Mouse (Mus musculus) liver (tissue): ENCODE data around the gene Cdk14.

Source experiments
- DNase-seq: peaks from one replicate; pipeline ENCODE4 v3.0.0-alpha.2; 2020; ENCODE audit warnings: mixed read lengths

The Cdk14 gene

DNA sequence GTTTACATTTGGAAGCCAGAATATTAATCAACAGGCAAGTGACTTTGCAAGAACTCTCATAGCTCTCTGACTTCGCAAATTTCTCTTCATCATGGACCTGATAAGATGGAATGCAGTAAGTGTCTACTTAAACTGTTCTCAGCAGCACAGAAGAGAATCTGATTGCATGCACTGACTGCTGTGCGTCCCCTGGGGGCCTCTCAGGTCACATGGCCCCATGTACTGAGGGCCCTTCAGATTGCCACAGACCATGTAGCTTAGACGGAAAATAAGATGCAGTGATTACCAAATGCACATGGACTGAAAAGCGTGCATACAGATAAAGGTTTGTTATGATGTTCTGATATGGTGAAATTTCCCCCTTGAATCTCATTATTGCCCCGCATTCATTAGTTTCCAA lies 653.4 kb downstream of the Cdk14 start:
- no peak for DNase-seq

DNA sequence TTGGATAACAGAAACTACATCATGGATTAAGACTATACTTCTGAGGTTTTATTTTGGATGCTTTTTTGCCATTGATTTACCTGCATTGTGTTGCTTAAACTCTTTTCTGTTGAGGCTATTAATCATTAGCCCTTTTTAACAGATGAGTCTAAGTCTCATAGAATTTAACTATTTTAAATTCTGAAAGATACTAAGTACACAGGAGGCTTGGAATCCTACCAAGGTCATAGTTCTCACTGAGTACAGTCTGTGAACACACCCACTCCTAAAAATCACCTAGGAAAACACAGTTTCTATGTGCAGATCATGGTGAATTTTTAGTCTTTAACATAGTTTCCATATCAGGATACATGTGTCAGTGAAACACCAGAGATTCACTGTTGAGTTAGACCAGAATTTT lies 658.2 kb downstream of the Cdk14 start:
- no peak for DNase-seq

DNA sequence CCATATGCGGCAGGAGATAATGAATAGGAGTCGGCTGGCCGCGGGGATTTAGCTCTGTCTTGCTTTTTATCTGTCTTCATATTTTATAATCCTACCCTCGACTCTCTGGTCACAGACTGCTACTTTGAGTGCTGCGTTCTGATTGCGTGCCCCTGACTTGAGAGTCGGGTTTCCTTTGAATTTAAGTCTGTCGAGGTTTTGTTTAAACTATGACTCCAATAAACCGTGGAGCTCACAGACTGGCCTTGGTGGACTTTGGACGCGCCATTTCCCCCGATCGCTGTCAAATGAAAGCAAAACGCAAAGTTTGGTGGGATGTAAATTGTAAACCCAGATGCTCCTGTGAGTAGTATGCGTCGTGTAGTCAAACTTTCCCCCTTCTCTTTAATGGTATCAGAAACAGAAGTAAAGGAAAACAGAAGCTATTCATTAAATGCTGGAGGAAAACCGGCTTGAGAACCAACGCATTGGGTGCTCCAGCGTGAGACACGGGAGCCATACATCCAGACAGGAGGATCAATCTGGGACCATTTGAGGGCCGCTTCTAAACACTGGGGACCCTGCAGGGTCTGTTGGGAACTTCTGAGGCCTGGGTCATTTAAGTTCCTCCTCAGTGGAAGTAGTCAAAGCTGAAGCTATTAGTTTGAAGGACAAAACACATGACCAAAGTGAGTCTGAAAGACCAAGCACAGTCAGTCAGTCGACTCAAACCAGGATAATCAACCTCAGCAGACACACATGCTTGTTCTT lies 661.6 kb downstream of the Cdk14 start:
- DNase-seq = no peak

DNA sequence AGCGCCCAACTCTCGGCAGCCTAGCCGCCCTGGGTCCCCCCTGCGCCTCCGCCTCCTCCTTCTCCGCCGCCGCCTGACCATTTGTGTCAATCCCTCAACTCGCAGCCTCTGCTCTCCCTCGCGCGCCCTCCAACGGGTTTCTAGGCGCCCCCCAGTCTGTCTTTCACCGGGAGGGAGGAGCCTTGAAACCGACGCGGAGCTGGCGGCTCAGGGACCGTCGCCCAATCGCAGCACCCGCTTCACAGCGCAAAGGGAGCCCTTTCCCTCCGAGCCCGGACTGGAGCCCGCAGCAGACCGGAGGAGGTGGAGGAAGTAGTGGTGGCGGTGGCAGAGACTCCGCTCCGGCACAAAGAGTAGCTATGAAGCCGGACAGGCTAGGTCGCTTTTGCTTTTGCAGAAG lies 662.2 kb downstream of the Cdk14 start, which contains the start of gene Fzd1:
Fzd1 (minus strand) TSS at position 134 of the 400 bp plus-strand sequence.
- DNase-seq = peak; percentile 83

DNA sequence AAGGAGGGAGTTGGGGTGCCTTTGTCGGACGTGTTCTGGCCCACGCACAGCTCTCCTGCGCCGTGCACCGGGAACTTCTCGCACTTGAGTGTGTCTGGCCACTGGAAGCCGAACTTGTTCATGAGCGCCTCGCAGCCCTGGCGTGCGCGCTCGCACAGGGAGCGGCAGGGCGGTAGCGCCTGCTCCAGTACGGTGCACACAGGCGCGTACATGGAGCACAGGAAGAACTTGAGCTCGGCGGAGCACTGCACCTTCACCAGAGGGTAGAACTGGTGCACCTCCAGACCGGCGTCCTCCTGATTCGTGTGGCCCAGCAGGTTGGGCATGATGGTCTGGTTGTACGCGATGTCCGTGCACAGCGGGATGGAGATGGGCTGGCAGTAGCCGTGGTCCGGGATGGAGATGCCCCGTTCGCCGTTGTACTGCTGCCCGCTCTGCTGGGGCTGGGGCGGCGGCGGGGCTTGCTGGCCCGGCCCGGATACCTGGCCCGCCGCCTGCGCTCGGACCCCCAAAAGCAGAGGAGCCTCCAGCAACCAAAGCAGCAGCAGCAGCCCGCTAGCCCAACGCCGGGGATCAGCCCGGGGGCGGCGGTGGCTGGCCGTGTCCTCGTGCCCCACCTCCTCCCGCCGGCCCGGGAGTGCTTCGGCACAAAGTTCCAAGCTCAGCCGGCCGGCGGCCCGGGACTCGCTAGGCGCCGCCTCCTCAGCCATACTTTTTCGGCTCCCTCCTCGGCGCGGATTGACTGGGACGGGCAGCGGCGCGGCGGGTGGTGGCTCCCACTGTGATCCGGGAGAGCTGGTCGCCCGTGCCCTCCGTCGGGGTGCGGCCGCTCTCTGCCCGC lies 663.0 kb downstream of the Cdk14 start:
- peak; percentile 35 for DNase-seq

DNA sequence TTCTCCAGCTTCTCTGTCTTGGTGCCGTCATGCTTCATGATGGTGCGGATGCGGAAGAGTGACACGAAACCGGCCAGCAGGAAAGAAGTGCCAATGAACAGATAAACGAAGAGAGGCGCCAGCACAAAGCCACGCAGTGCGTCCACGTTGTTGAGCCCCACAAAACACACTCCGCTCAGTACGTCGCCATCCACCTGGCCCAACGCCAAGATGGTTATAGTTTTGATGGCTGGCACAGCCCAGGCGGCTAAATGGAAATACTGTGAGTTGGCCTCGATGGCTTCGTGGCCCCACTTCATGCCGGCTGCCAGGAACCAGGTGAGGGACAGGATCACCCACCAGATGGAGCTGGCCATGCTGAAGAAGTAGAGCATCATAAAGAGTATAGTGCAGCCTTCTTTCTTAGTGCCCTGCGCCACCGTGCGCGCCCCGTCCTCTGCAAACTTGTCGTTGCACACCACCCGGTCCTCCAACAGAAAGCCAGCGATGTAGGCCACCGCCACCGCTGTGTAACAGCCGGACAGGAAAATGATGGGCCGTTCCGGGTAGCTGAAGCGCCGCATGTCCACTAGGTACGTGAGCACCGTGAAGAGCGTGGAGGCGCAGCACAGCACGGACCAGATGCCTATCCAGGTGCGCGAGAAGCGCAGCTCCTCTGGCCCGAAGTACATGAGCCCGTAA lies 664.0 kb downstream of the Cdk14 start:
- no peak for DNase-seq

DNA sequence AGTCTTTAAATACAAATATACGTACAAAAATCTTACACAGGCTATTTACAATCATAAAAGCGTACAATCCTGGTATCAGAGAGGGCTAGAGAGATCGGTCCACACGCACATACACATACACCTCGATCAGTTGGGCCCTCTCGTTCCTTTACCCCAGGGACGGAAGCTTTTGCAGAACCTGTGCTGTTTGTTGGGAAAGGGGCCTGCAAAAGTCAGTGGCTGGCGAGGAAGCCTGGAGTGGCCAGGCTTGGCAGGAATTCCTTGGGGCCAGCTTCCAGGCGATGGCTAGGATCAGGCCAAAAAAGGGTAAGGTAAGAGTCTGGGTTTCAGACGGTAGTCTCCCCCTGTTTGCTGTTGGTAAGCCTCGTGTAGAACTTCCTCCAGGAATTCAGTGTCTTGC lies 664.8 kb downstream of the Cdk14 start:
- DNase-seq = no peak

DNA sequence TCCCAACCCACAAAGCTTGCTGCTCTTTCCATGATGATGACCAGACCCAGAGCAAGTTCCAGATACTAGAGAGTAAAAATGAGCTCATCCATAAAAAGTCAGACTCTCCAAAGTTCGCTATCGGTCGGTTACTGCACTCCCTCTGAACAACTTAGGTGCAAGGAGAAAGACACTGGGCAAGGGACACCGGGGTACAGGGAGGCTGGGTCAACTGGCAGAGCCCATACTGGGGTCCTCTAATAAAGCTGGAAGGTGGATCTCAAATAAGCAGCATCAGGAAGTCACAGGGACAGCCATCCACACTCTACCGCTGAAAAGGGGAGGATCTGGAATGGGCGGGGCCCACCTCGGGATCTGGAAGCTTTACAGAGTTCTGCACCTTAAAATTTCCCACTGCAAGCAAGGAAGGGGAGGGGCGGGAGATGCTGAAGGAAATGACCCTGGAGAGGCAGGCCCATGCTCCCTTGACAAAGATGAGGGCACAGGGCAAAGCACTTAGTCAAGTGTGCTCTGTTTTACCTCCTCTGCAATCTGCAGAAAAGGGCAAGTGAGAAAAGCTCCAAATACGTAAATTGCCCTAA lies 665.3 kb downstream of the Cdk14 start:
- no peak for DNase-seq
